Comparison of ENCODE assay signal across 8 mouse cellular contexts in the genomic region with DNA sequence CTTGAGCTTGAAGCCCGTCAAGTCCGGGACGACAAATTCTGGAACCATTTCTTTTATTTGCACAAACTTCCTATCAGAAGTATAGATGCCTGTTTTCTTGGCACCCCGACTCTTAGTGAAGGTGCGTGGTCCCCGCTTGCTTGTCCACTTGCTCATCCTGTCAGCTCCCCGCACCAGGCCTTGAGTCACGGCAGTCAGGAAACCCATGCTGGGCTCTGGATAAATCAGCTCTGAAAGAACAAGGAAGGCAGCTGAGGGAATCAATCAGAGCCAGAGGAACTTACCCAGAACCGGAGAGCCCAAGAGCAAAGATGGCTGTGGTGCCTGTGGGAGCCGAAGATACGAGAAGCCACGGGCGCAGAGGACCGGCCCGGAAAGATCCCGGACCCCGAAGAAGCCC. TPM values are rescaled to one million over a fixed set of nuclear protein-coding genes. Genes with fewer than 3 reads are reported as not detected.
A peak's percentile ranks its signal among the peaks of the same experiment; 100 is the strongest.
DNase-seq lines count a peak whose midpoint lies in the region; ATAC-seq and TF ChIP-seq lines count a peak whose summit lies in the region.
"Not testable (repeated sequence)": the region's sequence is repeated elsewhere in the genome, so short reads cannot be mapped to it uniquely, and the experiment has no call there.

No protein-coding gene starts in this region.

- peak overlapping the region; percentile 98 for H3K4me2 ChIP-seq in heart, embryonic 12.5 days
- H3K4me2 ChIP-seq in intestine, embryonic 15.5 days (replicated peaks), result peak overlapping the region; percentile 97
- peak overlapping the region; percentile 94 for H3K4me2 ChIP-seq in limb, embryonic 12.5 days
- peak overlapping the region; percentile 60 for H3K4me2 ChIP-seq in lung, embryonic 16.5 days (ENCODE audit: low read depth, low read length)
- peak overlapping the region; percentile 92 for H3K4me2 ChIP-seq in myocyte (ENCODE audit: low read depth)

- H3ac ChIP-seq in myocyte (ENCODE audit: control insufficient read depth, insufficient read length), result peak overlapping the region; percentile 53

- H3K4me3 ChIP-seq in bone marrow macrophage, adult 2 months (ENCODE audit: insufficient read depth, low read length), result peak overlapping the region; percentile 73
- peak overlapping the region; percentile 97 for H3K4me3 ChIP-seq in heart, embryonic 12.5 days
- peak overlapping the region; percentile 84 for H3K4me3 ChIP-seq in intestine, embryonic 15.5 days (replicated peaks)
- peak overlapping the region; percentile 74 for H3K4me3 ChIP-seq in limb, embryonic 12.5 days (replicated peaks)
- H3K4me3 ChIP-seq in lung, embryonic 16.5 days (ENCODE audit: low read length), result peak overlapping the region; percentile 75
- peak overlapping the region; percentile 84 for H3K4me3 ChIP-seq in myocyte

- not testable (repeated sequence) for H3K79me2 ChIP-seq in myocyte (ENCODE audit: control insufficient read depth, insufficient read depth)

- H3K9me3 ChIP-seq in heart, embryonic 12.5 days (replicated peaks); intestine, embryonic 15.5 days; limb, embryonic 12.5 days; lung, embryonic 16.5 days (ENCODE audit: control insufficient read depth, low read length): not testable (repeated sequence)

- peak; percentile 48 for DNase-seq in testis, postnatal 10 days (ENCODE audit: low spot score)

- WGBS in heart, embryonic 12.5 days, result under 1% methylated on average over 17 of the region's 17 CpGs
- WGBS in intestine, embryonic 15.5 days, result under 1% methylated on average over 17 of the region's 17 CpGs
- WGBS in limb, embryonic 12.5 days, result 2% methylated on average over 17 of the region's 17 CpGs
- WGBS in lung, embryonic 16.5 days, result under 1% methylated on average over 17 of the region's 17 CpGs

- H3K27me3 ChIP-seq in heart, embryonic 12.5 days (replicated peaks); intestine, embryonic 15.5 days (replicated peaks); limb, embryonic 12.5 days; lung, embryonic 16.5 days (ENCODE audit: control insufficient read depth, insufficient read depth, low read depth, low read length); myocyte (ENCODE audit: control insufficient read depth, insufficient read depth, insufficient read length): not testable (repeated sequence)

- H3K27ac ChIP-seq in bone marrow macrophage, adult 2 months (ENCODE audit: insufficient read depth, low read depth, low read length), result peak overlapping the region; percentile 69
- H3K27ac ChIP-seq in heart, embryonic 12.5 days (ENCODE audit: poor library complexity, severe bottlenecking), result peak overlapping the region; percentile 87
- peak overlapping the region; percentile 95 for H3K27ac ChIP-seq in intestine, embryonic 15.5 days
- peak overlapping the region; percentile 64 for H3K27ac ChIP-seq in limb, embryonic 12.5 days
- peak overlapping the region; percentile 78 for H3K27ac ChIP-seq in lung, embryonic 16.5 days (ENCODE audit: low read length)

- not testable (repeated sequence) for TF ChIP-seq CTCF in bone marrow macrophage, adult 2 months (IDR thresholded peaks at IDR 0.05; ENCODE audit: low read depth, low read length)

- TF ChIP-seq POLR2A in bone marrow macrophage, adult 2 months (IDR thresholded peaks at IDR 0.05; ENCODE audit: borderline replicate concordance, low read depth, low read length); myocyte (IDR thresholded peaks at IDR 0.05; ENCODE audit: insufficient read length, low read depth): not testable (repeated sequence)

- peaks cover 37% of the 10 kb centered on the region for H3K36me3 ChIP-seq in heart, embryonic 12.5 days
- H3K36me3 ChIP-seq in intestine, embryonic 15.5 days, result not testable (repeated sequence)
- peaks cover 39% of the 10 kb centered on the region for H3K36me3 ChIP-seq in limb, embryonic 12.5 days
- H3K36me3 ChIP-seq in lung, embryonic 16.5 days (ENCODE audit: control insufficient read depth, insufficient read depth, low read length), result peaks cover 15% of the 10 kb centered on the region
- H3K36me3 ChIP-seq in myocyte (ENCODE audit: control insufficient read depth, insufficient read depth), result peaks cover 17% of the 10 kb centered on the region

- peak overlapping the region; percentile 95 for H3K9ac ChIP-seq in heart, embryonic 12.5 days
- peak overlapping the region; percentile 77 for H3K9ac ChIP-seq in intestine, embryonic 15.5 days
- H3K9ac ChIP-seq in limb, embryonic 12.5 days (replicated peaks), result peak overlapping the region; percentile 79
- H3K9ac ChIP-seq in lung, embryonic 16.5 days (ENCODE audit: low read length), result peak overlapping the region; percentile 72

- ATAC-seq in erythroblast, adult 5-6 weeks (replicated peaks; ENCODE audit: low FRiP score, poor library complexity, severe bottlenecking), result peak; percentile 34
- not testable (repeated sequence) for ATAC-seq in heart, embryonic 12.5 days (ENCODE audit: insufficient number of reproducible peaks, low FRiP score); intestine, embryonic 15.5 days; limb, embryonic 12.5 days (ENCODE audit: insufficient number of reproducible peaks, insufficient read depth, low FRiP score, low TSS enrichment, low read depth); lung, embryonic 16.5 days (ENCODE audit: low read depth)

- peaks cover 33% of the 10 kb centered on the region for H3K4me1 ChIP-seq in bone marrow macrophage, adult 2 months (ENCODE audit: control insufficient read depth, insufficient read depth, low read length)
- peaks cover 13% of the 10 kb centered on the region for H3K4me1 ChIP-seq in heart, embryonic 12.5 days (replicated peaks)
- peaks cover 14% of the 10 kb centered on the region for H3K4me1 ChIP-seq in intestine, embryonic 15.5 days (replicated peaks)
- peaks cover 16% of the 10 kb centered on the region for H3K4me1 ChIP-seq in limb, embryonic 12.5 days (replicated peaks)
- H3K4me1 ChIP-seq in lung, embryonic 16.5 days (replicated peaks; ENCODE audit: control insufficient read depth, insufficient read depth, low read length), result peaks cover 12% of the 10 kb centered on the region

RNA-seq across cellular contexts. Expression of gene Mrpl41, which starts 0.4 kb away (rescaled TPM):
- 30.9 and 31.6 TPM in 2 replicates for polyA plus RNA-seq in bone marrow macrophage, adult 2 months (2012; ENCODE audit: insufficient read depth, insufficient read length, missing spikeins)
- total RNA-seq in erythroblast, adult 5-6 weeks (2015; ENCODE audit: low replicate concordance), result 17.6 and 33.6 TPM in 2 replicates
- 18.8 and 37.7 TPM in 2 replicates for total RNA-seq in erythroblast, adult 5-6 weeks (2017; ENCODE audit: low replicate concordance)
- polyA plus RNA-seq in heart, embryonic 12.5 days (2016; fragmentation: Nextera tagmentation; extraction: Ambion mirVana), result 113 and 119 TPM in 2 replicates
- 136 and 141 TPM in 2 replicates for polyA plus RNA-seq in intestine, embryonic 15.5 days (2015; fragmentation: Nextera tagmentation; extraction: Ambion mirVana)
- polyA plus RNA-seq in limb, embryonic 12.5 days (2016; fragmentation: Nextera tagmentation; extraction: Ambion mirVana), result 132 and 147 TPM in 2 replicates
- 97.7 and 102 TPM in 2 replicates for polyA plus RNA-seq in lung, embryonic 16.5 days (2015; fragmentation: Nextera tagmentation; extraction: Ambion mirVana)
- 79.7 TPM for polyA plus RNA-seq in myocyte (2012; fragmentation: generic; extraction: Trizol)

RNA-seq across cellular contexts. Expression of gene Pnpla7, which starts 1.4 kb away (rescaled TPM):
- polyA plus RNA-seq in bone marrow macrophage, adult 2 months (2012; ENCODE audit: insufficient read depth, insufficient read length, missing spikeins), result 184 and 202 TPM in 2 replicates
- 24.8 and 46.6 TPM in 2 replicates for total RNA-seq in erythroblast, adult 5-6 weeks (2015; ENCODE audit: low replicate concordance)
- 29.9 and 37.2 TPM in 2 replicates for total RNA-seq in erythroblast, adult 5-6 weeks (2017; ENCODE audit: low replicate concordance)
- 9.5 and 11.3 TPM in 2 replicates for polyA plus RNA-seq in heart, embryonic 12.5 days (2016; fragmentation: Nextera tagmentation; extraction: Ambion mirVana)
- 7.7 and 8.5 TPM in 2 replicates for polyA plus RNA-seq in intestine, embryonic 15.5 days (2015; fragmentation: Nextera tagmentation; extraction: Ambion mirVana)
- 8.2 and 11.0 TPM in 2 replicates for polyA plus RNA-seq in limb, embryonic 12.5 days (2016; fragmentation: Nextera tagmentation; extraction: Ambion mirVana)
- 6.6 and 7.7 TPM in 2 replicates for polyA plus RNA-seq in lung, embryonic 16.5 days (2015; fragmentation: Nextera tagmentation; extraction: Ambion mirVana)
- 8.8 TPM for polyA plus RNA-seq in myocyte (2012; fragmentation: generic; extraction: Trizol)

RNA-seq across cellular contexts. Expression of gene Dph7, which starts 12.3 kb away (rescaled TPM):
- polyA plus RNA-seq in bone marrow macrophage, adult 2 months (2012; ENCODE audit: insufficient read depth, insufficient read length, missing spikeins), result 8.2 and 8.7 TPM in 2 replicates
- 4.2 and 7.1 TPM in 2 replicates for total RNA-seq in erythroblast, adult 5-6 weeks (2015; ENCODE audit: low replicate concordance)
- total RNA-seq in erythroblast, adult 5-6 weeks (2017; ENCODE audit: low replicate concordance), result 1.5 and 5.0 TPM in 2 replicates
- 19.0 and 19.3 TPM in 2 replicates for polyA plus RNA-seq in heart, embryonic 12.5 days (2016; fragmentation: Nextera tagmentation; extraction: Ambion mirVana)
- 21.8 and 24.0 TPM in 2 replicates for polyA plus RNA-seq in intestine, embryonic 15.5 days (2015; fragmentation: Nextera tagmentation; extraction: Ambion mirVana)
- 37.5 and 38.7 TPM in 2 replicates for polyA plus RNA-seq in limb, embryonic 12.5 days (2016; fragmentation: Nextera tagmentation; extraction: Ambion mirVana)
- 22.3 TPM in 2 replicates for polyA plus RNA-seq in lung, embryonic 16.5 days (2015; fragmentation: Nextera tagmentation; extraction: Ambion mirVana)
- 11.7 TPM for polyA plus RNA-seq in myocyte (2012; fragmentation: generic; extraction: Trizol)

RNA-seq across cellular contexts. Expression of gene Zmynd19, which starts 24.9 kb away (rescaled TPM):
- 6.5 and 7.6 TPM in 2 replicates for polyA plus RNA-seq in bone marrow macrophage, adult 2 months (2012; ENCODE audit: insufficient read depth, insufficient read length, missing spikeins)
- 1.3 and 2.9 TPM in 2 replicates for total RNA-seq in erythroblast, adult 5-6 weeks (2015; ENCODE audit: low replicate concordance)
- 9.6 and 15.9 TPM in 2 replicates for total RNA-seq in erythroblast, adult 5-6 weeks (2017; ENCODE audit: low replicate concordance)
- 12.5 and 13.0 TPM in 2 replicates for polyA plus RNA-seq in heart, embryonic 12.5 days (2016; fragmentation: Nextera tagmentation; extraction: Ambion mirVana)
- polyA plus RNA-seq in intestine, embryonic 15.5 days (2015; fragmentation: Nextera tagmentation; extraction: Ambion mirVana), result 13.8 and 16.5 TPM in 2 replicates
- polyA plus RNA-seq in limb, embryonic 12.5 days (2016; fragmentation: Nextera tagmentation; extraction: Ambion mirVana), result 25.3 and 26.8 TPM in 2 replicates
- polyA plus RNA-seq in lung, embryonic 16.5 days (2015; fragmentation: Nextera tagmentation; extraction: Ambion mirVana), result 2.1 and 4.2 TPM in 2 replicates
- 21.7 TPM for polyA plus RNA-seq in myocyte (2012; fragmentation: generic; extraction: Trizol)

RNA-seq across cellular contexts. Expression of gene Arrdc1, which starts 39.4 kb away (rescaled TPM):
- polyA plus RNA-seq in bone marrow macrophage, adult 2 months (2012; ENCODE audit: insufficient read depth, insufficient read length, missing spikeins), result 97.6 and 102 TPM in 2 replicates
- total RNA-seq in erythroblast, adult 5-6 weeks (2015; ENCODE audit: low replicate concordance), result 16.1 and 19.6 TPM in 2 replicates
- 15.5 and 18.7 TPM in 2 replicates for total RNA-seq in erythroblast, adult 5-6 weeks (2017; ENCODE audit: low replicate concordance)
- polyA plus RNA-seq in heart, embryonic 12.5 days (2016; fragmentation: Nextera tagmentation; extraction: Ambion mirVana), result 11.4 and 12.0 TPM in 2 replicates
- polyA plus RNA-seq in intestine, embryonic 15.5 days (2015; fragmentation: Nextera tagmentation; extraction: Ambion mirVana), result 79.2 and 90.8 TPM in 2 replicates
- 21.3 and 21.6 TPM in 2 replicates for polyA plus RNA-seq in limb, embryonic 12.5 days (2016; fragmentation: Nextera tagmentation; extraction: Ambion mirVana)
- polyA plus RNA-seq in lung, embryonic 16.5 days (2015; fragmentation: Nextera tagmentation; extraction: Ambion mirVana), result 141 and 156 TPM in 2 replicates
- polyA plus RNA-seq in myocyte (2012; fragmentation: generic; extraction: Trizol), result 4.8 TPM

Comparison
In these comparisons a context has a peak if more than half of its experiments do, and no peak if none do; other contexts are left out.
1. RNA of gene Pnpla7, which starts 1.4 kb away (polyA plus RNA-seq): 184 to 202 TPM in bone marrow macrophage, adult 2 months; 9.5 to 11.3 TPM in heart, embryonic 12.5 days, 8.8 TPM in myocyte (single experiment), 8.2 to 11.0 TPM in limb, embryonic 12.5 days, 7.7 to 8.5 TPM in intestine, embryonic 15.5 days and 6.6 to 7.7 TPM in lung, embryonic 16.5 days; every median in the first group is over 10 times any median in the second.
2. Peak in every context shown above with its lines, with median percentiles within 50 percentile points of each other: H3K27ac ChIP-seq, H3K4me3 ChIP-seq, H3K4me2 ChIP-seq and H3K9ac ChIP-seq.